Mouse (Mus musculus) hindbrain, embryonic 15.5 days (tissue): ENCODE measurements around the gene Nmnat1. TPM values are rescaled to one million over a fixed set of nuclear protein-coding genes. Genes with fewer than 3 reads are reported as not detected.
A peak's percentile ranks its signal among the peaks of the same experiment; 100 is the strongest.

Source experiments
- ATAC-seq: fragments of 200-750 bp; cut with Nextera tagmentation; 2 replicates; pipeline ENCODE4 v1.8.0; 2017; ENCODE audit warnings: low read depth, moderate number of reproducible peaks, moderate TSS enrichment; ENCODE audit not compliant: low FRiP score
- H3K27ac ChIP-seq: fragments of 300-500 bp; sonication (generic); replicated peaks from 2 replicates; pipeline ENCODE4 v1.5.1; 2015; ENCODE audit warnings: mild to moderate bottlenecking, inconsistent platforms
- H3K27me3 ChIP-seq: fragments of 300-500 bp; sonication (generic); 2 replicates; pipeline ENCODE4 v1.6.1; 2015; ENCODE audit warnings: control low read depth, inconsistent platforms
- H3K36me3 ChIP-seq: fragments of 300-500 bp; sonication (generic); 2 replicates; pipeline ENCODE4 v1.6.1; 2015; ENCODE audit warnings: control low read depth, inconsistent platforms
- H3K4me1 ChIP-seq: fragments of 300-500 bp; sonication (generic); replicated peaks from 2 replicates; pipeline ENCODE4 v1.6.1; 2015; ENCODE audit warnings: control low read depth, inconsistent platforms
- H3K4me2 ChIP-seq: fragments of 300-500 bp; sonication (generic); 2 replicates; pipeline ENCODE4 v1.6.1; 2015; ENCODE audit warnings: moderate library complexity, mild to moderate bottlenecking, inconsistent platforms
- H3K4me3 ChIP-seq: fragments of 300-500 bp; sonication (generic); 2 replicates; pipeline ENCODE4 v1.5.1; 2015; ENCODE audit warnings: mild to moderate bottlenecking, inconsistent platforms
- H3K9ac ChIP-seq: fragments of 300-500 bp; sonication (generic); 2 replicates; pipeline ENCODE4 v1.6.1; 2015; ENCODE audit warnings: inconsistent platforms
- H3K9me3 ChIP-seq: fragments of 300-500 bp; sonication (generic); 2 replicates; pipeline ENCODE4 v1.6.1; 2016; ENCODE audit warnings: control low read depth, inconsistent platforms
- WGBS: fragments of 180-500 bp; shearing (Covaris S2); methylation state at CpG from one replicate; pipeline ENCODE4 v1.1.7; 2015; 5-methylcytosine and 5-hydroxymethylcytosine counted together
- polyA plus RNA-seq: library from polyadenylated mRNA; unstranded; fragments of >200 nt; fragmentation: Nextera tagmentation; extraction: Ambion mirVana; gene quantifications from 2 replicates; pipeline ENCODE4 v1.2.1, GENCODE M21; 2015

The Nmnat1 gene
- polyA plus RNA-seq, 1 experiment from 2014 or later = 9.3 TPM

- peak within 1 kb of the TSS; percentile 84 for H3K4me2 ChIP-seq
- WGBS = 0% methylated on average over 47 of the region's 50 CpGs
- H3K4me3 ChIP-seq = peak within 1 kb of the TSS; percentile 92
- no peaks in the 10 kb centered on the region for H3K9me3 ChIP-seq
- peak within 1 kb of the TSS; percentile 89 for H3K9ac ChIP-seq
- peaks cover 36% of the 10 kb centered on the region for H3K4me1 ChIP-seq
- no peaks in the 10 kb centered on the region for H3K36me3 ChIP-seq
- H3K27ac ChIP-seq = peak within 1 kb of the TSS; percentile 99
- H3K27me3 ChIP-seq = no peaks in the 10 kb centered on the region
- ATAC-seq = peak; percentile 95
Measured at GRCm38 (mm10) chr4:149426325-149427199, 58.4 kb downstream of the Nmnat1 start, which contains the start of gene Ube4b. Ube4b (minus strand) TSS chr4:149426749.

GRCm38 (mm10) chr4:149425801-149426292 lies 59.2 kb downstream of the Nmnat1 start:
- no peaks in the 10 kb centered on the region for H3K9me3 ChIP-seq
- peak overlapping the region; percentile 92 for H3K4me3 ChIP-seq
- H3K27me3 ChIP-seq = no peaks in the 10 kb centered on the region
- H3K4me2 ChIP-seq = peak overlapping the region; percentile 84
- under 1% methylated on average over 35 of the region's 35 CpGs for WGBS
- H3K4me1 ChIP-seq = peaks cover 44% of the 10 kb centered on the region
- peak; percentile 72 for ATAC-seq
- H3K36me3 ChIP-seq = no peaks in the 10 kb centered on the region
- H3K9ac ChIP-seq = peak overlapping the region; percentile 89
- peak overlapping the region; percentile 99 for H3K27ac ChIP-seq

- H3K9me3 ChIP-seq = no peaks in the 10 kb centered on the region
- H3K27me3 ChIP-seq = no peaks in the 10 kb centered on the region
- H3K36me3 ChIP-seq = no peaks in the 10 kb centered on the region
- H3K4me1 ChIP-seq = peaks cover 51% of the 10 kb centered on the region
- H3K27ac ChIP-seq = peak overlapping the region; percentile 99
- H3K4me3 ChIP-seq = peak overlapping the region; percentile 92
- peak overlapping the region; percentile 89 for H3K9ac ChIP-seq
- WGBS = under 1% methylated on average over 9 of the region's 9 CpGs
- peak overlapping the region; percentile 84 for H3K4me2 ChIP-seq
- ATAC-seq = no peak
Measured at GRCm38 (mm10) chr4:149424755-149425154, 60.2 kb downstream of the Nmnat1 start.

GRCm38 (mm10) chr4:149417854-149418365 lies 67.1 kb downstream of the Nmnat1 start:
- ATAC-seq = no peak
- H3K27ac ChIP-seq = no peak overlapping the region
- H3K4me3 ChIP-seq = no peak overlapping the region
- H3K9ac ChIP-seq = no peak overlapping the region
- peaks cover 66% of the 10 kb centered on the region for H3K4me1 ChIP-seq
- WGBS = 83% methylated on average over 5 of the region's 5 CpGs
- H3K9me3 ChIP-seq = no peaks in the 10 kb centered on the region
- no peaks in the 10 kb centered on the region for H3K27me3 ChIP-seq
- H3K36me3 ChIP-seq = no peaks in the 10 kb centered on the region
- H3K4me2 ChIP-seq = no peak overlapping the region

Other genes starting within 250 kb of the Nmnat1 start
- 123 and 135 TPM in 2 replicates for gene Kif1b, start 177.5 kb downstream of the Nmnat1 start, polyA plus RNA-seq
- 57.5 and 63.6 TPM in 2 replicates for gene Ube4b, start 58.5 kb downstream of the Nmnat1 start, polyA plus RNA-seq
- not detected in 2 replicates for gene Rbp7, start 30.2 kb downstream of the Nmnat1 start, polyA plus RNA-seq
- 0.37 and 0.52 TPM in 2 replicates for gene Tmem274, start 7.8 kb downstream of the Nmnat1 start, polyA plus RNA-seq
- 39.4 and 40.8 TPM in 2 replicates for gene Lzic, start within 50 bp of the Nmnat1 start, polyA plus RNA-seq
- 101 and 105 TPM in 2 replicates for gene Ctnnbip1, start 33.0 kb upstream of the Nmnat1 start, polyA plus RNA-seq
- gene Clstn1, start 101.3 kb upstream of the Nmnat1 start, polyA plus RNA-seq = 178 and 198 TPM in 2 replicates
- 15.3 and 16.6 TPM in 2 replicates for gene Pik3cd, start 217.4 kb upstream of the Nmnat1 start, polyA plus RNA-seq